Mouse (Mus musculus): Measurements from ENCODE around the gene Fbxw7. TPM values are rescaled to one million over a fixed set of nuclear protein-coding genes. Genes with fewer than 3 reads are reported as not detected.

Gene Fbxw7
- polyA plus RNA-seq, 1 experiment: not detected

GRCm38 (mm10) chr3:84865684-84866083 is 50.6 kb downstream of the Fbxw7 start:
- WGBS: 79% methylated on average over 3 of the region's 3 CpGs
- TF ChIP-seq CTCF (IDR thresholded peaks at IDR 0.05; ENCODE audit: insufficient read depth, low read depth, low read length) (no peak), POLR2A (IDR thresholded peaks at IDR 0.05; ENCODE audit: insufficient read depth, low read depth, low read length) (no peak)
- Histone ChIP-seq H3K4me3 (ENCODE audit: insufficient read depth, low read depth, low read length) (no peak overlapping the region), H3K4me1 (ENCODE audit: control insufficient read depth, insufficient read depth, low read length) (no peaks in the 10 kb centered on the region), H3K27ac (ENCODE audit: insufficient read depth, low read depth, low read length) (no peak overlapping the region)

GRCm38 (mm10) chr3:84866866-84867265 is 51.8 kb downstream of the Fbxw7 start:
- Histone ChIP-seq H3K27ac (ENCODE audit: insufficient read depth, low read depth, low read length) (no peak overlapping the region), H3K4me1 (ENCODE audit: control insufficient read depth, insufficient read depth, low read length) (no peaks in the 10 kb centered on the region), H3K4me3 (ENCODE audit: insufficient read depth, low read depth, low read length) (no peak overlapping the region)
- TF ChIP-seq CTCF (IDR thresholded peaks at IDR 0.05; ENCODE audit: insufficient read depth, low read depth, low read length) (no peak), POLR2A (IDR thresholded peaks at IDR 0.05; ENCODE audit: insufficient read depth, low read depth, low read length) (no peak)
- WGBS: 84% methylated on average over 4 of the region's 4 CpGs

- 79% methylated on average over 1 of the region's 1 CpGs for WGBS
- no peak for TF ChIP-seq POLR2A (IDR thresholded peaks at IDR 0.05; ENCODE audit: insufficient read depth, low read depth, low read length)
- no peak for TF ChIP-seq CTCF (IDR thresholded peaks at IDR 0.05; ENCODE audit: insufficient read depth, low read depth, low read length)
Measured at GRCm38 (mm10) chr3:84867434-84867975, 52.4 kb downstream of the Fbxw7 start.

GRCm38 (mm10) chr3:84867991-84868390 is 52.9 kb downstream of the Fbxw7 start:
- TF ChIP-seq POLR2A (IDR thresholded peaks at IDR 0.05; ENCODE audit: insufficient read depth, low read depth, low read length) (no peak), CTCF (IDR thresholded peaks at IDR 0.05; ENCODE audit: insufficient read depth, low read depth, low read length) (no peak)
- no peaks in the 10 kb centered on the region for H3K4me1 ChIP-seq (ENCODE audit: control insufficient read depth, insufficient read depth, low read length)
- no peak overlapping the region for H3K27ac ChIP-seq (ENCODE audit: insufficient read depth, low read depth, low read length)
- H3K4me3 ChIP-seq (ENCODE audit: insufficient read depth, low read depth, low read length): no peak overlapping the region
- 49% methylated on average over 1 of the region's 1 CpGs for WGBS

More at GRCm38 (mm10) chr3:84867434-84867975, 52.4 kb downstream of the Fbxw7 start:
- no peak overlapping the region for H3K4me3 ChIP-seq (ENCODE audit: insufficient read depth, low read depth, low read length)
- no peak overlapping the region for H3K27ac ChIP-seq (ENCODE audit: insufficient read depth, low read depth, low read length)
- no peaks in the 10 kb centered on the region for H3K4me1 ChIP-seq (ENCODE audit: control insufficient read depth, insufficient read depth, low read length)

- TF ChIP-seq POLR2A (IDR thresholded peaks at IDR 0.05; ENCODE audit: insufficient read depth, low read depth, low read length): no peak
- TF ChIP-seq CTCF (IDR thresholded peaks at IDR 0.05; ENCODE audit: insufficient read depth, low read depth, low read length): no peak
- no peak overlapping the region for H3K27ac ChIP-seq (ENCODE audit: insufficient read depth, low read depth, low read length)
- no peak overlapping the region for H3K4me3 ChIP-seq (ENCODE audit: insufficient read depth, low read depth, low read length)
- no peaks in the 10 kb centered on the region for H3K4me1 ChIP-seq (ENCODE audit: control insufficient read depth, insufficient read depth, low read length)
Measured at GRCm38 (mm10) chr3:84870126-84870525, 55.1 kb downstream of the Fbxw7 start.

- peaks cover 2% of the 10 kb centered on the region; the same call in 1 of the 2 replicates for H3K4me1 ChIP-seq (ENCODE audit: control insufficient read depth, insufficient read depth, low read length)
- WGBS: 78% methylated on average over 9 of the region's 9 CpGs
- TF ChIP-seq CTCF (IDR thresholded peaks at IDR 0.05; ENCODE audit: insufficient read depth, low read depth, low read length): no peak
- TF ChIP-seq POLR2A (IDR thresholded peaks at IDR 0.05; ENCODE audit: insufficient read depth, low read depth, low read length): no peak
Measured at GRCm38 (mm10) chr3:84875306-84875705, 60.2 kb downstream of the Fbxw7 start.

GRCm38 (mm10) chr3:84876211-84876610 is 61.1 kb downstream of the Fbxw7 start:
- 65% methylated on average over 4 of the region's 4 CpGs for WGBS
- H3K4me1 ChIP-seq (ENCODE audit: control insufficient read depth, insufficient read depth, low read length): peaks cover 2% of the 10 kb centered on the region; the same call in 1 of the 2 replicates
- TF ChIP-seq CTCF (IDR thresholded peaks at IDR 0.05; ENCODE audit: insufficient read depth, low read depth, low read length) (no peak), POLR2A (IDR thresholded peaks at IDR 0.05; ENCODE audit: insufficient read depth, low read depth, low read length) (no peak)
- H3K27ac ChIP-seq (ENCODE audit: insufficient read depth, low read depth, low read length): no peak overlapping the region
- H3K4me3 ChIP-seq (ENCODE audit: insufficient read depth, low read depth, low read length): no peak overlapping the region

More at GRCm38 (mm10) chr3:84875306-84875705, 60.2 kb downstream of the Fbxw7 start:
- no peak overlapping the region for H3K4me3 ChIP-seq (ENCODE audit: insufficient read depth, low read depth, low read length)
- H3K27ac ChIP-seq (ENCODE audit: insufficient read depth, low read depth, low read length): no peak overlapping the region

- 78% methylated on average over 11 of the region's 11 CpGs for WGBS
- H3K4me3 ChIP-seq (ENCODE audit: insufficient read depth, low read depth, low read length): no peak overlapping the region
- no peak for TF ChIP-seq CTCF (IDR thresholded peaks at IDR 0.05; ENCODE audit: insufficient read depth, low read depth, low read length)
- TF ChIP-seq POLR2A (IDR thresholded peaks at IDR 0.05; ENCODE audit: insufficient read depth, low read depth, low read length): no peak
Measured at GRCm38 (mm10) chr3:84883817-84884483, 68.9 kb downstream of the Fbxw7 start.

GRCm38 (mm10) chr3:84889648-84890047 is 74.6 kb downstream of the Fbxw7 start:
- H3K27ac ChIP-seq (ENCODE audit: insufficient read depth, low read depth, low read length): no peak overlapping the region
- no peaks in the 10 kb centered on the region for H3K4me1 ChIP-seq (ENCODE audit: control insufficient read depth, insufficient read depth, low read length)
- WGBS: 63% methylated on average over 1 of the region's 1 CpGs
- no peak overlapping the region for H3K4me3 ChIP-seq (ENCODE audit: insufficient read depth, low read depth, low read length)
- TF ChIP-seq CTCF (IDR thresholded peaks at IDR 0.05; ENCODE audit: insufficient read depth, low read depth, low read length) (no peak), POLR2A (IDR thresholded peaks at IDR 0.05; ENCODE audit: insufficient read depth, low read depth, low read length) (no peak)

More at GRCm38 (mm10) chr3:84883817-84884483, 68.9 kb downstream of the Fbxw7 start:
- no peak overlapping the region for H3K27ac ChIP-seq (ENCODE audit: insufficient read depth, low read depth, low read length)
- no peaks in the 10 kb centered on the region for H3K4me1 ChIP-seq (ENCODE audit: control insufficient read depth, insufficient read depth, low read length)

All from olfactory bulb, adult 2 months (tissue).